Mouse (Mus musculus) olfactory bulb, adult 2 months (tissue): ENCODE results near the gene Ccdc38.

Experiments used
- CTCF ChIP-seq: fragments of 200-500 bp; IDR thresholded peaks from 2 replicates; pipeline ENCODE4 v1.5.1; 2012; ENCODE audit warnings: low read depth, mild to moderate bottlenecking, low read length, moderate library complexity; ENCODE audit not compliant: insufficient read depth
- POLR2A ChIP-seq: fragments of 200-500 bp; IDR thresholded peaks from 2 replicates; pipeline ENCODE4 v1.6.1; 2012; ENCODE audit warnings: mild to moderate bottlenecking, low read depth, low read length, moderate library complexity; ENCODE audit not compliant: insufficient read depth

- no peak for TF ChIP-seq POLR2A
- TF ChIP-seq CTCF = no peak
Measured at GRCm38 (mm10) chr10:93547741-93548270, 7.4 kb downstream of the Ccdc38 start.
